In genomic region chr1:180332076-180332927, GRCm38 (mm10) we compare ENCODE assay signal across 8 mouse cellular contexts. TPM values are rescaled to one million over a fixed set of nuclear protein-coding genes. Genes with fewer than 3 reads are reported as not detected.
A peak's percentile ranks its signal among the peaks of the same experiment; 100 is the strongest.
DNase-seq lines count a peak whose midpoint lies in the region; ATAC-seq and TF ChIP-seq lines count a peak whose summit lies in the region.

No protein-coding gene starts in this region.

- ATAC-seq in heart, embryonic 14.5 days (ENCODE audit: insufficient number of reproducible peaks, insufficient read depth, low FRiP score, low read depth) = peak; percentile 35; the same call in 1 of the 2 replicates
- ATAC-seq in activated CD4-positive, CD25-positive, alpha-beta regulatory T cell, adult 4 months = no peak

- peak overlapping the region; percentile 98 for H3K4me2 ChIP-seq in heart, embryonic 14.5 days (ENCODE audit: low read length)

- H3K27ac ChIP-seq in heart, embryonic 14.5 days (replicated peaks in 1 of 2; ENCODE audit: control insufficient read depth in 1 of 2, insufficient read depth in 1 of 2, low read depth in 2 of 2, low read length in 2 of 2) = peak overlapping the region in 1 of 2 experiments; percentile 93; a peak in 2 of 4 replicates
- peak overlapping the region; percentile 93 for H3K27ac ChIP-seq in layer of hippocampus, adult 2 months

- TF ChIP-seq CTCF in layer of hippocampus, adult 2 months (conservative IDR thresholded peaks at IDR 0.05) = no peak

- peaks cover 22 to 41% of the 10 kb centered on the region in 2 experiments for H3K4me1 ChIP-seq in heart, embryonic 14.5 days (ENCODE audit: control insufficient read depth in 2 of 2, insufficient read depth in 2 of 2, low read length in 2 of 2)

- 4% methylated on average over 72 of the region's 72 CpGs for WGBS in heart, embryonic 14.5 days

- peak overlapping the region; percentile 84 for H3K9ac ChIP-seq in heart, embryonic 14.5 days (ENCODE audit: low read length)

- peak; percentile 14 for DNase-seq in urinary bladder, postnatal 25 days (ENCODE audit: low spot score)
- no peak for DNase-seq in urinary bladder, postnatal 10 days (ENCODE audit: low spot score)
- DNase-seq in cerebellum, postnatal 25 days = peak; percentile 75 to 77
- DNase-seq in layer of hippocampus, adult 2 months (ENCODE audit: low spot score in 2 of 2) = peak; percentile 48 to 56
- peak; percentile 52 to 64 for DNase-seq in lung, postnatal 4 days
- DNase-seq in spleen, postnatal 10 days (ENCODE audit: low spot score in 2 of 2) = peak; percentile 41 to 45

- peak overlapping the region; percentile 59 to 89 for H3K4me3 ChIP-seq in heart, embryonic 14.5 days (ENCODE audit: control insufficient read depth in 1 of 2, insufficient read depth in 1 of 2, low read depth in 1 of 2, low read length in 2 of 2)
- peak overlapping the region; percentile 76 for H3K4me3 ChIP-seq in layer of hippocampus, adult 2 months

- H3K9me3 ChIP-seq in heart, embryonic 14.5 days (ENCODE audit: control insufficient read depth, low read length) = no peaks in the 10 kb centered on the region

- peaks cover 17% of the 10 kb centered on the region for H3K36me3 ChIP-seq in heart, embryonic 14.5 days (ENCODE audit: control insufficient read depth, insufficient read depth, low read length)

- peaks cover 11% of the 10 kb centered on the region for H3K27me3 ChIP-seq in heart, embryonic 14.5 days (ENCODE audit: control insufficient read depth, insufficient read depth, low read length)

RNA-seq across cellular contexts. Expression of gene Itpkb, which starts 2.0 kb away (rescaled TPM):
- polyA plus RNA-seq in heart, embryonic 14.5 days (2014; fragmentation: Nextera tagmentation; extraction: Ambion mirVana) = 5.5 and 5.6 TPM in 2 replicates
- 10 to 100 TPM; 26.3 to 28.3 TPM for total RNA-seq in layer of hippocampus, adult 2 months (2021)
- polyA plus RNA-seq in activated CD4-positive, CD25-positive, alpha-beta regulatory T cell, adult 4 months (2017; shearing (Covaris generic)) = 10 to 100 TPM; 29.8 to 38.2 TPM
